Mouse (Mus musculus): ENCODE results near the gene Rxfp2.

DNA sequence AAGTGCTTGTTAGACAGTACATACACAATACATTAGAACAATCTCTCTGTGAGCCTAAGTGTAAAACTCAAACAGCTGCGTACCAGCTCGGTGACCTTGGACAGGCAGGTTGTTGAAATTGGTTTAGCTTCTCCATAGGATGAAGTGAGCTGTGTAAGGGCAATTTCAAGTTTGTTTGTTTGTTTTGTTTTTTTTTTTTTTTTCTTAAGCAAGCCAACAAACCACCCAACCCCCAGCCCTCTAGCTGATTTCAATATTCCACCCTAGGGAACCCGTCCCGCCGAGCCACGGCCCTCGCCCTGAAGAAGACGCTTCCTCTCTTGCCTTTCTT is 99.6 kb downstream of the Rxfp2 start:
- no peak for TF ChIP-seq POLR2A (IDR thresholded peaks at IDR 0.05; ENCODE audit: extremely low read depth, insufficient read depth, low read length)
- TF ChIP-seq CTCF (IDR thresholded peaks at IDR 0.05; ENCODE audit: low read depth, low read length) = no peak
